Mouse (Mus musculus): ENCODE data around the gene Magi2.

The Magi2 gene

GRCm38 (mm10) chr5:19746865-19747514, 520.2 kb downstream of the Magi2 start:
- DNase-seq (ENCODE audit: low read depth, low spot score) = no peak

- no peak for DNase-seq (ENCODE audit: low read depth, low spot score)
Observed at GRCm38 (mm10) chr5:19747631-19748030, 520.8 kb downstream of the Magi2 start.

- DNase-seq (ENCODE audit: low read depth, low spot score) = no peak
Observed at GRCm38 (mm10) chr5:19779224-19779623, 552.4 kb downstream of the Magi2 start.

- DNase-seq (ENCODE audit: low read depth, low spot score) = no peak
Observed at GRCm38 (mm10) chr5:19780076-19780475, 553.2 kb downstream of the Magi2 start.

GRCm38 (mm10) chr5:19785320-19785719, 558.5 kb downstream of the Magi2 start:
- no peak for DNase-seq (ENCODE audit: low read depth, low spot score)

- no peak for DNase-seq (ENCODE audit: low read depth, low spot score)
Observed at GRCm38 (mm10) chr5:19787522-19788144, 560.8 kb downstream of the Magi2 start.

- DNase-seq (ENCODE audit: low read depth, low spot score) = no peak
Observed at GRCm38 (mm10) chr5:19803052-19803769, 576.4 kb downstream of the Magi2 start.

- no peak for DNase-seq (ENCODE audit: low read depth, low spot score)
Observed at GRCm38 (mm10) chr5:19822502-19822901, 595.7 kb downstream of the Magi2 start.

GRCm38 (mm10) chr5:19825943-19826342, 599.1 kb downstream of the Magi2 start:
- no peak for DNase-seq (ENCODE audit: low read depth, low spot score)

GRCm38 (mm10) chr5:19829341-19829740, 602.5 kb downstream of the Magi2 start:
- no peak for DNase-seq (ENCODE audit: low read depth, low spot score)

GRCm38 (mm10) chr5:19862854-19863253, 636.0 kb downstream of the Magi2 start:
- DNase-seq (ENCODE audit: low read depth, low spot score) = no peak

- no peak for DNase-seq (ENCODE audit: low read depth, low spot score)
Observed at GRCm38 (mm10) chr5:19870406-19870805, 643.6 kb downstream of the Magi2 start.

GRCm38 (mm10) chr5:19891693-19892092, 664.9 kb downstream of the Magi2 start:
- DNase-seq (ENCODE audit: low read depth, low spot score) = no peak

- no peak for DNase-seq (ENCODE audit: low read depth, low spot score)
Observed at GRCm38 (mm10) chr5:19895893-19896292, 669.1 kb downstream of the Magi2 start.

GRCm38 (mm10) chr5:19901625-19902024, 674.8 kb downstream of the Magi2 start:
- no peak for DNase-seq (ENCODE audit: low read depth, low spot score)

- no peak for DNase-seq (ENCODE audit: low read depth, low spot score)
Observed at GRCm38 (mm10) chr5:19906636-19907035, 679.8 kb downstream of the Magi2 start.

- no peak for DNase-seq (ENCODE audit: low read depth, low spot score)
Observed at GRCm38 (mm10) chr5:19907381-19907982, 680.6 kb downstream of the Magi2 start.

GRCm38 (mm10) chr5:19907983-19908705, 681.3 kb downstream of the Magi2 start:
- DNase-seq (ENCODE audit: low read depth, low spot score) = no peak

GRCm38 (mm10) chr5:19908706-19909060, 681.8 kb downstream of the Magi2 start:
- DNase-seq (ENCODE audit: low read depth, low spot score) = no peak

- no peak for DNase-seq (ENCODE audit: low read depth, low spot score)
Observed at GRCm38 (mm10) chr5:19909071-19909470, 682.2 kb downstream of the Magi2 start.

GRCm38 (mm10) chr5:19909664-19910063, 682.8 kb downstream of the Magi2 start:
- DNase-seq (ENCODE audit: low read depth, low spot score) = no peak

GRCm38 (mm10) chr5:19932102-19932501, 705.3 kb downstream of the Magi2 start:
- DNase-seq (ENCODE audit: low read depth, low spot score) = no peak

Data from c-Kit-negative CD71-positive TER-119-positive erythroid progenitor cells, embryonic 14.5 days (primary cell).